Mouse (Mus musculus) cerebellum, adult 2 months (tissue): ENCODE results near the gene Rnf111.

Experiments used
- CTCF ChIP-seq: fragments of 200-500 bp; IDR thresholded peaks from 2 replicates; pipeline ENCODE4 v1.5.1; 2011; ENCODE audit warnings: low read depth, mild to moderate bottlenecking, control low read depth, low read length, moderate library complexity, borderline replicate concordance; ENCODE audit not compliant: insufficient read depth
- POLR2A ChIP-seq: fragments of 200-500 bp; IDR thresholded peaks from 2 replicates; pipeline ENCODE4 v1.6.1; 2011; ENCODE audit warnings: low read length, control low read depth, borderline replicate concordance; ENCODE audit not compliant: insufficient read depth

- TF ChIP-seq CTCF = peak; percentile 37; the same call in 1 of the 2 replicates
- TF ChIP-seq POLR2A = no peak
Measured at GRCm38 (mm10) chr9:70408791-70409190, 94.7 kb downstream of the Rnf111 start.
